Mouse (Mus musculus) heart, postnatal 0 days (tissue): ENCODE data around the gene Lnx2.

Source experiments
- CTCF ChIP-seq: IDR thresholded peaks from 2 replicates; pipeline ENCODE4 v1.5.1; 2016; ENCODE audit warnings: antibody characterized with exemption, control low read depth, low read depth
- EP300 ChIP-seq: IDR thresholded peaks from 2 replicates; pipeline ENCODE4 v1.6.1; 2016; ENCODE audit warnings: antibody characterized with exemption, low read depth

GRCm38 (mm10) chr5:147033155-147033554 is 43.2 kb downstream of the Lnx2 start:
- TF ChIP-seq CTCF = no peak
- no peak for TF ChIP-seq EP300
